In the genomic region with DNA sequence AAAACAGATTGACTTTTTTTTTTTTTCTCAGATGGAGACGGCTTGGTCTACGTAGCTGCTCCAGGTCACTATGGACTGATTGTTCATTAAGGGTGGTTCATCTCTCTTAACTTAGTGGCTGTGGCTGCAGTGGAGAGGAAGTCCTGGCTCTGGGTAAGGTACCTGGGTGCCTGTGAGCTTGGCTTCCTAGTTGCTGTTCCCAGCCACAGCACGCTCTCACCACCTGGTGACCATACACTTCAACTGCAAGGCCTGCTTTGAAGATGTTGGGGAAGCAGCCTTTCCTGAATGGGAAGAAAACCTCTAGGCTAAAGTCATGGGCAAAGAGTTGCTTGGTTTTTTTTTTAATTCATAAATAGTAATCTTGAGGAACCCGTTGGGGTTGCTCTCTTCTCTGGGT, we compare ENCODE assay signal across 10 mouse cellular contexts.
DNase-seq lines count a peak whose midpoint lies in the region; ATAC-seq and TF ChIP-seq lines count a peak whose summit lies in the region.
"Had no signal": no experiment of that assay in that cellular context is flagged by ENCODE, and none has a peak within 500 bp of the region (broad histone marks: within the 10 kb centered on the region; RNA-seq: fewer than 3 reads in every experiment).

No protein-coding gene starts in this region.

- no peak overlapping the region for H3K27ac ChIP-seq in kidney, embryonic 15.5 days
- H3K27ac ChIP-seq in kidney, embryonic 16.5 days (ENCODE audit: low read length) = no peak overlapping the region
- H3K27ac ChIP-seq in lung, embryonic 14.5 days (ENCODE audit: low read depth) = no peak overlapping the region

- TF ChIP-seq CTCF in lung, embryonic 14.5 days (IDR thresholded peaks at IDR 0.05; ENCODE audit: low read depth) = peak; percentile 86

- H3K9me3 ChIP-seq in kidney, embryonic 15.5 days (replicated peaks) = no peaks in the 10 kb centered on the region
- H3K9me3 ChIP-seq in kidney, embryonic 16.5 days (ENCODE audit: low read length) = no peaks in the 10 kb centered on the region
- no peaks in the 10 kb centered on the region for H3K9me3 ChIP-seq in lung, embryonic 14.5 days (ENCODE audit: low read depth, low read length)

- no peak overlapping the region for H3K9ac ChIP-seq in kidney, embryonic 15.5 days
- H3K9ac ChIP-seq in kidney, embryonic 16.5 days (replicated peaks; ENCODE audit: low read length) = no peak overlapping the region
- no peak overlapping the region for H3K9ac ChIP-seq in lung, embryonic 14.5 days

- H3K36me3 ChIP-seq in kidney, embryonic 15.5 days = no peaks in the 10 kb centered on the region
- no peaks in the 10 kb centered on the region for H3K36me3 ChIP-seq in kidney, embryonic 16.5 days (ENCODE audit: insufficient read depth, low read length)
- H3K36me3 ChIP-seq in lung, embryonic 14.5 days (ENCODE audit: insufficient read depth) = no peaks in the 10 kb centered on the region

- H3K4me2 ChIP-seq in kidney, embryonic 15.5 days = no peak overlapping the region
- no peak overlapping the region for H3K4me2 ChIP-seq in kidney, embryonic 16.5 days (replicated peaks; ENCODE audit: low read depth, low read length)
- H3K4me2 ChIP-seq in lung, embryonic 14.5 days = no peak overlapping the region

- H3K4me3 ChIP-seq in kidney, embryonic 15.5 days (replicated peaks) = no peak overlapping the region
- no peak overlapping the region for H3K4me3 ChIP-seq in kidney, embryonic 16.5 days (ENCODE audit: low read length)
- H3K4me3 ChIP-seq in lung, embryonic 14.5 days (ENCODE audit: low read depth, low read length) = no peak overlapping the region
- H3K4me3 ChIP-seq: erythroblast, embryonic 14.5 days; myocyte had no signal

- ATAC-seq in kidney, embryonic 15.5 days (replicated peaks; ENCODE audit: low FRiP score) = no peak
- ATAC-seq in erythroblast, adult 5-6 weeks (replicated peaks; ENCODE audit: low FRiP score, poor library complexity, severe bottlenecking) = peak; percentile 87
- peak; percentile 72; the same call in 1 of the 2 replicates for ATAC-seq in kidney, embryonic 16.5 days (ENCODE audit: low FRiP score, low TSS enrichment)
- ATAC-seq in lung, embryonic 14.5 days (ENCODE audit: insufficient read depth) = peak; percentile 66; the same call in 1 of the 2 replicates

- H3K27me3 ChIP-seq in kidney, embryonic 15.5 days = no peaks in the 10 kb centered on the region
- H3K27me3 ChIP-seq in kidney, embryonic 16.5 days (ENCODE audit: insufficient read depth, low read length) = no peaks in the 10 kb centered on the region
- no peaks in the 10 kb centered on the region for H3K27me3 ChIP-seq in lung, embryonic 14.5 days (ENCODE audit: insufficient read depth, low read length)

- H3K4me1 ChIP-seq in kidney, embryonic 15.5 days = no peaks in the 10 kb centered on the region
- no peaks in the 10 kb centered on the region for H3K4me1 ChIP-seq in kidney, embryonic 16.5 days (ENCODE audit: insufficient read depth, low read length)
- no peaks in the 10 kb centered on the region for H3K4me1 ChIP-seq in lung, embryonic 14.5 days (ENCODE audit: insufficient read depth)

- DNase-seq in kidney, adult 11 months = peak; percentile 65
- DNase-seq in NIH3T3 (ENCODE audit: low read depth) = peak; percentile 76
- DNase-seq in lung, embryonic 14.5 days = peak; percentile 75
- peak; percentile 57 for DNase-seq in ovary, postnatal 36 days (ENCODE audit: low spot score)
- DNase-seq in thymus, postnatal 36 days = peak; percentile 69 to 74

- 16% methylated on average over 4 of the region's 4 CpGs for WGBS in kidney, embryonic 15.5 days
- WGBS in kidney, embryonic 16.5 days = 14% methylated on average over 4 of the region's 4 CpGs
- WGBS in lung, embryonic 14.5 days = 32% methylated on average over 4 of the region's 4 CpGs
